Mouse (Mus musculus) intestine, postnatal 0 days (tissue): Measurements from ENCODE around the gene 4930438A08Rik. TPM values are rescaled to one million over a fixed set of nuclear protein-coding genes. Genes with fewer than 3 reads are reported as not detected.
A peak's percentile ranks its signal among the peaks of the same experiment; 100 is the strongest.

Experiments used
- ATAC-seq: fragments of 200-750 bp; cut with Nextera tagmentation; 2 replicates; pipeline ENCODE4 v1.8.0; 2017; ENCODE audit warnings: mild to moderate bottlenecking, moderate TSS enrichment, moderate library complexity
- H3K27ac ChIP-seq: fragments of 300-500 bp; sonication (generic); 2 replicates; pipeline ENCODE4 v1.5.1; 2014; ENCODE audit warnings: mild to moderate bottlenecking, low read depth, low read length, moderate library complexity
- H3K27me3 ChIP-seq: fragments of 300-500 bp; sonication (generic); replicated peaks from 2 replicates; pipeline ENCODE4 v1.6.1; 2014; ENCODE audit warnings: low read length, mixed read lengths; ENCODE audit not compliant: control insufficient read depth, insufficient read depth
- H3K36me3 ChIP-seq: fragments of 300-500 bp; sonication (generic); 2 replicates; pipeline ENCODE4 v1.6.1; 2014; ENCODE audit warnings: mild to moderate bottlenecking, moderate library complexity; ENCODE audit not compliant: control insufficient read depth, insufficient read depth
- H3K4me1 ChIP-seq: fragments of 300-500 bp; sonication (generic); replicated peaks from 2 replicates; pipeline ENCODE4 v1.6.1; 2014; ENCODE audit warnings: antibody characterized with exemption, low read length, mixed read lengths; ENCODE audit not compliant: control insufficient read depth, insufficient read depth
- H3K4me2 ChIP-seq: fragments of 300-500 bp; sonication (generic); replicated peaks from 2 replicates; pipeline ENCODE4 v1.6.1; 2014; ENCODE audit warnings: low read depth, mild to moderate bottlenecking, moderate library complexity
- H3K4me3 ChIP-seq: fragments of 300-500 bp; sonication (generic); 2 replicates; pipeline ENCODE4 v1.5.1; 2014; ENCODE audit warnings: low read depth, low read length
- H3K9ac ChIP-seq: fragments of 300-500 bp; sonication (generic); 2 replicates; pipeline ENCODE4 v1.6.1; 2014; ENCODE audit warnings: mild to moderate bottlenecking, low read depth, low read length
- H3K9me3 ChIP-seq: fragments of 300-500 bp; sonication (generic); 2 replicates; pipeline ENCODE4 v1.6.1; 2016; ENCODE audit warnings: mixed run types; ENCODE audit not compliant: control insufficient read depth
- CTCF ChIP-seq: sonication (generic); IDR thresholded peaks from 2 replicates; pipeline ENCODE4 v1.5.1; 2016; ENCODE audit warnings: low read depth, mild to moderate bottlenecking, control low read depth, antibody characterized with exemption, moderate library complexity
- WGBS: fragments of 180-500 bp; shearing (Covaris S2); extraction: QIAGEN DNeasy Blood & Tissue Kit; methylation state at CpG from one replicate; pipeline ENCODE4 v1.1.7; 2014; 5-methylcytosine and 5-hydroxymethylcytosine counted together
- polyA plus RNA-seq: library from polyadenylated mRNA; unstranded; fragments of >200 nt; fragmentation: Nextera tagmentation; extraction: Ambion mirVana; gene quantifications from 2 replicates; pipeline ENCODE4 v1.2.1, GENCODE M21; 2015

Gene 4930438A08Rik
- polyA plus RNA-seq, 1 experiment from 2014 or later = not detected

DNA sequence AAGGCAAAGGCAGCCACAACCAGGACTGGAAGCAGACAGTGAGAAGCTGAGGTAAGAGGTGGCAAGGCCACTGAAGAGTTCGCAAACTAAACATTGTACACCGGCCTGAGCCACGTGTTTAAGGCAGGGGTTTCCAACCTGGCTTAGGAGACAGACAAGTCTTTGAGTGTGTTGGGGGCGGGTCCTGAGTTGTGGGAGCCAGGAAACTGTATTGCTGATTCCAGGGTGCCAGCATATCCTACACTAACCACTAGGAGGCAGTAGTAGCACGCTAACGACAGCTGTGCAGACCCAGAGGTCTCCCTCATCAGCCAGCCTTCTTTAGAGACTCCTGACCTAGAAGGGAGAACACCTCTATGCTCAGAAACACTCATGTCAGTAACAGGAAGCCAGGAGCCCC, 39.4 kb upstream of the 4930438A08Rik start:
- Histone ChIP-seq H3K9me3 (no peaks in the 10 kb centered on the region), H3K27me3 (no peaks in the 10 kb centered on the region), H3K4me1 (no peaks in the 10 kb centered on the region), H3K9ac (no peak overlapping the region), H3K4me2 (no peak overlapping the region), H3K27ac (no peak overlapping the region), H3K4me3 (no peak overlapping the region), H3K36me3 (no peaks in the 10 kb centered on the region)
- peak; percentile 74 for TF ChIP-seq CTCF
- 34% methylated on average over 6 of the region's 6 CpGs for WGBS
- no peak for ATAC-seq

DNA sequence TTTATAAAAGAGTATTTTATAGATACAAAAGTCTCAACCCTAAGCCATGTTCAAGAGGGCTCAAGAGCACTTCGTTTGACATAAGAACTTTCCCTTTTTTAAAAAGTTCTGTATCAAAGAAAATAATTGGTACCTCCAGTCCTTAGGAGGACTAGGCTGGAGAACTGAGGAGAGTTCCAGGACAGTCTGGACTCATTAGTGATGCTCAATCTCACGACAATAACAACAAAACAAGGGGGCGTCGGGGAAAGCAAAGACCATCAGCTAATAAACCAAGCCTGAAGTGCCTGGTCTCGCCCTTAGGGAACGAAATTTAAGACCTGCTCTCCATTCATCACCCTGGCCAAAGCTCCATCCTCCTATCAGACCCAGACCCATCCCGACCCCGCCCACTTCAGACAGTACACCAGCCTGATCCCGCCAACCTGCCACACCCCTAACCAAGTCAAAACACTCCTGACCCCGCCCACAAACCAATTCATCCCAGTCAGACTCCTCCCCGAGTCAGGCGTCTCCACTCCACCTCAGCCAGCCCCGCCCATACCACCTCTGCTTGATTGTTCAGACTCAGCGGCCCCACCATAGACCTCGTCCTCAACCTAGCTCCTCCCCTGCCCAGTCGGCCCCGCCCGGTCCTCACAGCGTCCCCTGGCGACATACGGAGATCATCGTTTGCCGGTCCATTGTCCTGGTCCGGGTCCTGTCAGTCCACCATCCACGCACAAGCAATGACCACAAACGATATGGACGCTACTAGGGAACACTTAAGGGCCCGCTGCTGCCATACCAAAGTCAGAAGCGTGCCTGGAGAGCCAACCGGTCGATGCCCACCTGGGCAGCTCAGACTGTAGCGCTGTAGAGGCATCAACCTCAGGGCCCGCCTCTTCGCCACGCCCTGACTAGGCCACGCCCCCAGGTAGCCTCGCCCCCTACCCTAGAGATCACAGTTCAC, 35.5 kb upstream of the 4930438A08Rik start:
- Histone ChIP-seq H3K4me2 (peak overlapping the region; percentile 71), H3K27me3 (0 out of 2 replicates have a peak, but pooled peaks cover 2% of the 10 kb centered on the region), H3K4me3 (peak overlapping the region; percentile 37), H3K27ac (no peak overlapping the region), H3K4me1 (no peaks in the 10 kb centered on the region), H3K36me3 (no peaks in the 10 kb centered on the region), H3K9ac (no peak overlapping the region), H3K9me3 (no peaks in the 10 kb centered on the region)
- 3% methylated on average over 37 of the region's 37 CpGs for WGBS
- peak; percentile 74 for TF ChIP-seq CTCF
- ATAC-seq = peak; percentile 96

DNA sequence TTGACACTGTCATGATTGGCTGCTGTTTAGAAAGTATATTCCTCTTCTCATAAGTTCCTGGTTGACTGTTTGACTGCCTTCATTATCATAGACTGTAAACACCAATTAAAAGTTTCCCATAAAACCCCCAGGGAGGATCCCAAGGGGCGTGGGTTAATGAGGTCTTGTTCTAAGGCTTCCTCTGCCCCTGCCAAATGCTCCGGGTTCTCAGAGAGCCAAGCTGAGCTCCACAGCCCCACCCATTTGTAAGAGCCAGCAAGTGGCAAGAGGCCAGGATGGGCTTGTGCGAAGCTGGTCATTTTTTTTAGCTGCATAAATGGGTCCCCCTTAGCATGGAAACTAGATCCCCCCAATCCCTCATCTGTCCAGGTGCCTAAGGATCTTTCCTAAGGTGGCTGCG, 27.3 kb upstream of the 4930438A08Rik start:
- H3K4me2 ChIP-seq = no peak overlapping the region
- TF ChIP-seq CTCF = no peak
- H3K36me3 ChIP-seq = no peaks in the 10 kb centered on the region
- H3K27ac ChIP-seq = no peak overlapping the region
- no peaks in the 10 kb centered on the region for H3K4me1 ChIP-seq
- no peak for ATAC-seq
- no peak overlapping the region for H3K9ac ChIP-seq
- H3K9me3 ChIP-seq = no peaks in the 10 kb centered on the region
- 0 out of 2 replicates have a peak, but pooled peaks cover 2% of the 10 kb centered on the region for H3K27me3 ChIP-seq
- H3K4me3 ChIP-seq = no peak overlapping the region
- 39% methylated on average over 4 of the region's 4 CpGs for WGBS

- Histone ChIP-seq H3K4me2 (no peak overlapping the region), H3K4me3 (no peak overlapping the region), H3K27me3 (no peaks in the 10 kb centered on the region), H3K4me1 (no peaks in the 10 kb centered on the region), H3K36me3 (no peaks in the 10 kb centered on the region), H3K9me3 (no peaks in the 10 kb centered on the region), H3K27ac (no peak overlapping the region), H3K9ac (no peak overlapping the region)
- no peak for ATAC-seq
- TF ChIP-seq CTCF = no peak
- 52% methylated on average over 7 of the region's 7 CpGs for WGBS
Observed at GRCm38 (mm10) chr11:58249203-58249981, 25.2 kb upstream of the 4930438A08Rik start.

DNA sequence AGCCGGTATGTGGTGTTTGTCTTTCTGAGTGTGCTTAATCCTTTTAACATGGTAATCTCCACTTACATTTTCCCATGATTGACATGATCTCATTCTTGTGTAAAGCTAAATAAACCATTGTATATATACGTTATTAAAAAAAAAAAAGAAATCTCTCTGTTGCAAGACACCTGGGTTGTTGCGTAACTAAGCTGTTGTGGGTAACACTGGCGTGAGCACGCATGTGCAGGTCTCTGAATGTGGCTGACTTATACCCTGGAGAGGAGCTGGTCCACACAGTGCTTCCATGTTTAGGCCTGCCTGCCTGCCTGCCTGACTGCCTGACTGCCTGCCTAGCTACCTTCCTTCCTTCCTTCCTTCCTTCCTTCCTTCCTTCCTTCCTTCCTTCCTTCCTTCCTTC, 24.0 kb upstream of the 4930438A08Rik start:
- H3K4me2 ChIP-seq = no peak overlapping the region
- 0 out of 2 replicates have a peak, but pooled peaks have one; percentile 53 for ATAC-seq
- no peak overlapping the region for H3K4me3 ChIP-seq
- H3K9ac ChIP-seq = no peak overlapping the region
- no peaks in the 10 kb centered on the region for H3K9me3 ChIP-seq
- 39% methylated on average over 5 of the region's 5 CpGs for WGBS
- no peaks in the 10 kb centered on the region for H3K4me1 ChIP-seq
- no peak for TF ChIP-seq CTCF
- H3K36me3 ChIP-seq = no peaks in the 10 kb centered on the region
- no peaks in the 10 kb centered on the region for H3K27me3 ChIP-seq
- H3K27ac ChIP-seq = no peak overlapping the region

DNA sequence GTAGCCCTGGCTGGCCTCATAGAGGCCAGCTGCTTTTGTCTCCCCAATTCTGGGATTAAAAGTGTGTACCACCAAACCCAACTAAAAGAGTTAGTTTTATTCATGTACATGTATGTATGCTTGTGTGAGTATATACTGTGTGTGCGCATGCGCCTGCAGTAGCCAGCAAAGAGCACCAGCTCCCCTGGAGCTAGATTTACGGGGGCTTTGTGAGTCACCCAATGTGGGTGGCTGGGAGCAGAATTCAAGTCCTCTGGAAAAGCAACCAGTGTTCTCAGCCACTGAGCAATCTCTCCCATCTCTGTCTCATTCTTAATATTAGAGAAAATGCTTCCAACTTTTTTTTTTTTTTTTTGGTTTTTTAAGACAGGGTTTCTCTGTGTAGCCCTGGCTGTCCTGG, 20.2 kb upstream of the 4930438A08Rik start:
- H3K36me3 ChIP-seq = no peaks in the 10 kb centered on the region
- no peaks in the 10 kb centered on the region for H3K4me1 ChIP-seq
- no peak for ATAC-seq
- 93% methylated on average over 3 of the region's 3 CpGs for WGBS
- H3K9me3 ChIP-seq = no peaks in the 10 kb centered on the region
- no peak overlapping the region for H3K4me3 ChIP-seq
- H3K4me2 ChIP-seq = no peak overlapping the region
- no peak overlapping the region for H3K27ac ChIP-seq
- H3K9ac ChIP-seq = no peak overlapping the region
- no peak for TF ChIP-seq CTCF
- H3K27me3 ChIP-seq = no peaks in the 10 kb centered on the region
